Mouse (Mus musculus): ENCODE results near the gene Ppp2r5a. TPM values are rescaled to one million over a fixed set of nuclear protein-coding genes. Genes with fewer than 3 reads are reported as not detected.
"Not testable (repeated sequence)": the region's sequence is repeated elsewhere in the genome, so short reads cannot be mapped to it uniquely, and the experiment has no call there.

Gene Ppp2r5a
- polyA plus RNA-seq, 1 experiment from 2014 or later: 12.6 TPM

- H3K9me3 ChIP-seq (ENCODE audit: control insufficient read depth, low read length): no peaks in the 10 kb centered on the region
- no peak overlapping the region for H3K27ac ChIP-seq
- no peak for DNase-seq (ENCODE audit: low spot score)
- WGBS: 55% methylated on average over 4 of the region's 4 CpGs
- peaks cover 9% of the 10 kb centered on the region; the same call in 1 of the 2 replicates for H3K4me1 ChIP-seq (replicated peaks; ENCODE audit: control insufficient read depth, insufficient read depth, low read length)
- no peak overlapping the region for H3K4me2 ChIP-seq (replicated peaks)
- H3K4me3 ChIP-seq (replicated peaks; ENCODE audit: low read length): no peak overlapping the region
- no peaks in the 10 kb centered on the region for H3K36me3 ChIP-seq (replicated peaks; ENCODE audit: control insufficient read depth, insufficient read depth)
- no peak for ATAC-seq (ENCODE audit: low FRiP score)
- no peaks in the 10 kb centered on the region for H3K27me3 ChIP-seq (ENCODE audit: control insufficient read depth, insufficient read depth, low read length)
- no peak overlapping the region for H3K9ac ChIP-seq
Measured at GRCm38 (mm10) chr1:191438546-191438945, 35.5 kb upstream of the Ppp2r5a start.

DNA sequence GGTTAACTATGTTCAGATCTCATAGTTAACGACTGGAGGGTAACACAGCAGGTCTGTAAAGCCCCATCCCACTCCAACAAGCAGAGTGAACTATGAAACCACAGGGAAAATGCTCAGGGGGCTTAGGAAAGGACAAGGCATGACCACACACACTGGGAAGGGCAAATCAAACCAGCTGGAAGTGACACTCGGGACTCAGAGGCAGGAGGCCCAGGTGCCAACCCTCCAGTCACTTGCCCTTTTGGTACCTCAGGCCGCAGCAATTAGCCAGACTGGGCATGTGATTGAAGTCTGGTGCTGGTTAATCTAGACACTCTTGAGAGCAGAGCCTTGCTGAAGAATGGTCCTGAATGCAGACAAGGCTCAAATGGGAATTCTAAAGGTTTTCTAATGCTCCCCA is 33.6 kb upstream of the Ppp2r5a start:
- Histone ChIP-seq H3K9me3 (ENCODE audit: control insufficient read depth, low read length) (no peaks in the 10 kb centered on the region), H3K9ac (no peak overlapping the region), H3K4me3 (replicated peaks; ENCODE audit: low read length) (no peak overlapping the region), H3K27me3 (ENCODE audit: control insufficient read depth, insufficient read depth, low read length) (no peaks in the 10 kb centered on the region), H3K4me1 (replicated peaks; ENCODE audit: control insufficient read depth, insufficient read depth, low read length) (peaks cover 9% of the 10 kb centered on the region; the same call in 1 of the 2 replicates), H3K36me3 (replicated peaks; ENCODE audit: control insufficient read depth, insufficient read depth) (no peaks in the 10 kb centered on the region), H3K27ac (no peak overlapping the region), H3K4me2 (replicated peaks) (no peak overlapping the region)
- DNase-seq (ENCODE audit: low spot score) (no peak), ATAC-seq (ENCODE audit: low FRiP score) (no peak)
- 44% methylated on average over 3 of the region's 3 CpGs for WGBS

DNA sequence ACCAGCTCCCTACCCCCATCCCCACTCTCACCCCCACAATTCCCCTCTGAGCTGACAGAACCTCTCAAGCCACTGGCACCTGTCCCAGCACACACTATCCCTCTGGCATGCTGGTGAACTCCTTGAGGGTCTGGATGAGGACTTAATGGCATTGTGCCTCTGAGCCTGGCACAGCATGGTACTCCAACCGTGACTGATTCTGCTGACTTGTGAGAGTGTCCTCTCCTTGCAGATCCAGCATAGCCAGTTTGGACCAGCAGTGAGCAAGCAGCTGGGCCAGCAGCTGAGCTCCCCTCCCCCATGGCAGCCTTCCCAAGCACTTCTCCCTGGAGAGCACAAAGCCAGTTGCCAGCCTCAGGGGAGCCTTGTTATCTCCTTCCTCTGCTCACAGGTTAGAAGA is 32.3 kb upstream of the Ppp2r5a start:
- ATAC-seq (ENCODE audit: low FRiP score) (peak; percentile 77; the same call in 1 of the 2 replicates), DNase-seq (ENCODE audit: low spot score) (peak; percentile 42)
- 10% methylated on average over 1 of the region's 1 CpGs for WGBS
- Histone ChIP-seq H3K4me2 (replicated peaks) (no peak overlapping the region), H3K36me3 (replicated peaks; ENCODE audit: control insufficient read depth, insufficient read depth) (no peaks in the 10 kb centered on the region), H3K9ac (no peak overlapping the region), H3K27ac (no peak overlapping the region), H3K4me1 (replicated peaks; ENCODE audit: control insufficient read depth, insufficient read depth, low read length) (peaks cover 9% of the 10 kb centered on the region; the same call in 1 of the 2 replicates), H3K9me3 (ENCODE audit: control insufficient read depth, low read length) (no peaks in the 10 kb centered on the region), H3K4me3 (replicated peaks; ENCODE audit: low read length) (no peak overlapping the region), H3K27me3 (ENCODE audit: control insufficient read depth, insufficient read depth, low read length) (no peaks in the 10 kb centered on the region)

DNA sequence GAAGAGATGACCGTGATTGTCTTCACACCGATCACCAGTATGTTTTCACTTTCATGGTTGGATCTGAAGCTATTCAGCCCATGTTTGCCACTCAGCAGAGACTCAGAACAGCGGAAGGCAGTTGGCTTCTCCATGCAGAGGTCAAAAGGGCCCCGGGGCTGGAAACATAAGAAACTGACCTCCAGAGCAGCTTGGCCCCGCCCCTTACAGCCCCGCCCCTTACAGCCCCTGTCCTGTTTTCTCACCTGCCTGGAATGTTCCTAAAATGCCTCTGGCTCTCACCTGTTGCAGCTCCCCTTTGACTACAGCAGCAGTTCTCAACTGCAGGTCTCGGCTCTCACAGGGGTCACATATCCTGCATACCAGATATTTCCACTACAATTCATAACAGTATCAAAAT is 29.5 kb upstream of the Ppp2r5a start:
- Histone ChIP-seq H3K4me3 (replicated peaks; ENCODE audit: low read length) (no peak overlapping the region), H3K9ac (no peak overlapping the region), H3K27ac (no peak overlapping the region), H3K36me3 (replicated peaks; ENCODE audit: control insufficient read depth, insufficient read depth) (no peaks in the 10 kb centered on the region), H3K9me3 (ENCODE audit: control insufficient read depth, low read length) (no peaks in the 10 kb centered on the region), H3K27me3 (ENCODE audit: control insufficient read depth, insufficient read depth, low read length) (no peaks in the 10 kb centered on the region), H3K4me2 (replicated peaks) (no peak overlapping the region), H3K4me1 (replicated peaks; ENCODE audit: control insufficient read depth, insufficient read depth, low read length) (peaks cover 9% of the 10 kb centered on the region; the same call in 1 of the 2 replicates)
- ATAC-seq (ENCODE audit: low FRiP score) (no peak), DNase-seq (ENCODE audit: low spot score) (no peak)
- 43% methylated on average over 7 of the region's 7 CpGs for WGBS

DNA sequence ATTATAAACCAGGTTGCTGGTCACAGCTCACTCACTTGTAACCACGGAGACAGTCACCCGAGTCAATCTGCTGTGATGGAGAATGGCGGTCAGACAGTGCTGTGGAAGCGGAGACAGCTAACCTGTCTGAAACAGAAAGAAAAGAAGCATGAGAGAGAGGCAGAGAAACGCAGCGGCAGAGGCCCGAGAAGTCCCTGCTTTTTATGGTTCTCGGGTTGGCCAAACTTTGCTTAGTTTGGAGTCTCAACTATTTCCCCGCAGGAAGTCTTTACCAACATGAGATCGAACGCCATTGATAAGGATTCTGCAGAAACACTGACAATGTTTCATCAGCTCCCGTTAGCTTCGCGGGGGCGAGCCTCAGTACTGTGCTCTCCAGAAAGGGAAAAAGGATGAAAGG is 29.0 kb upstream of the Ppp2r5a start:
- Histone ChIP-seq H3K9me3 (ENCODE audit: control insufficient read depth, low read length) (no peaks in the 10 kb centered on the region), H3K36me3 (replicated peaks; ENCODE audit: control insufficient read depth, insufficient read depth) (no peaks in the 10 kb centered on the region), H3K27me3 (ENCODE audit: control insufficient read depth, insufficient read depth, low read length) (no peaks in the 10 kb centered on the region), H3K4me1 (replicated peaks; ENCODE audit: control insufficient read depth, insufficient read depth, low read length) (peaks cover 9% of the 10 kb centered on the region; the same call in 1 of the 2 replicates), H3K27ac (no peak overlapping the region), H3K9ac (no peak overlapping the region), H3K4me2 (replicated peaks) (no peak overlapping the region), H3K4me3 (replicated peaks; ENCODE audit: low read length) (no peak overlapping the region)
- 87% methylated on average over 15 of the region's 15 CpGs for WGBS
- ATAC-seq (ENCODE audit: low FRiP score): no peak
- DNase-seq (ENCODE audit: low spot score): no peak

GRCm38 (mm10) chr1:191430121-191430520 is 27.0 kb upstream of the Ppp2r5a start:
- H3K9me3 ChIP-seq (ENCODE audit: control insufficient read depth, low read length): no peaks in the 10 kb centered on the region
- H3K4me1 ChIP-seq (replicated peaks; ENCODE audit: control insufficient read depth, insufficient read depth, low read length): 0 out of 2 replicates have a peak, but pooled peaks cover under 1% of the 10 kb centered on the region
- ATAC-seq (ENCODE audit: low FRiP score) (no peak), DNase-seq (ENCODE audit: low spot score) (no peak)
- WGBS: 59% methylated on average over 7 of the region's 7 CpGs
- no peaks in the 10 kb centered on the region for H3K27me3 ChIP-seq (ENCODE audit: control insufficient read depth, insufficient read depth, low read length)
- H3K4me3 ChIP-seq (replicated peaks; ENCODE audit: low read length): no peak overlapping the region
- no peak overlapping the region for H3K27ac ChIP-seq
- H3K4me2 ChIP-seq (replicated peaks): no peak overlapping the region
- H3K9ac ChIP-seq: no peak overlapping the region
- H3K36me3 ChIP-seq (replicated peaks; ENCODE audit: control insufficient read depth, insufficient read depth): no peaks in the 10 kb centered on the region

DNA sequence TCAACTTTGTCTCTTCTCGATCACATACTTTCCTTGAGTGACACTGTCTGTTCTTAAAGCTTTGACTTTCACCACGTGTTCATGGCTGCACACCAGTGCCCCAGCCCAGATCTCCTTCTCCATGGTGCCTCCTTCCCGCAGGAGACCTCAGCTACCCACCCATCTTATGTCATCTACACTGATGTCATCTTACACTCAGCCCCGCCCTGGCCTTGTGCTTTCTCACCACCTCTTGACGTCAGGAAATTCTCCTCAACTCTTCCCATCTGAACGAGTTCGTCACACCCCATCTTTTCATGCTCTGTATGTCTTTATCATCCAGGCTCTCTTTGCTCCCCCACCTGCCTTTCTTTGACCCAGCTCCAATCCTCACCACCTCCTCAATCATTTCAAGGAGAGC is 22.8 kb upstream of the Ppp2r5a start:
- Histone ChIP-seq H3K27me3 (ENCODE audit: control insufficient read depth, insufficient read depth, low read length) (no peaks in the 10 kb centered on the region), H3K9ac (no peak overlapping the region), H3K4me3 (replicated peaks; ENCODE audit: low read length) (no peak overlapping the region), H3K27ac (no peak overlapping the region), H3K9me3 (ENCODE audit: control insufficient read depth, low read length) (no peaks in the 10 kb centered on the region), H3K4me1 (replicated peaks; ENCODE audit: control insufficient read depth, insufficient read depth, low read length) (no peaks in the 10 kb centered on the region), H3K36me3 (replicated peaks; ENCODE audit: control insufficient read depth, insufficient read depth) (no peaks in the 10 kb centered on the region), H3K4me2 (replicated peaks) (no peak overlapping the region)
- DNase-seq (ENCODE audit: low spot score) (no peak), ATAC-seq (ENCODE audit: low FRiP score) (no peak)
- 78% methylated on average over 7 of the region's 7 CpGs for WGBS

DNA sequence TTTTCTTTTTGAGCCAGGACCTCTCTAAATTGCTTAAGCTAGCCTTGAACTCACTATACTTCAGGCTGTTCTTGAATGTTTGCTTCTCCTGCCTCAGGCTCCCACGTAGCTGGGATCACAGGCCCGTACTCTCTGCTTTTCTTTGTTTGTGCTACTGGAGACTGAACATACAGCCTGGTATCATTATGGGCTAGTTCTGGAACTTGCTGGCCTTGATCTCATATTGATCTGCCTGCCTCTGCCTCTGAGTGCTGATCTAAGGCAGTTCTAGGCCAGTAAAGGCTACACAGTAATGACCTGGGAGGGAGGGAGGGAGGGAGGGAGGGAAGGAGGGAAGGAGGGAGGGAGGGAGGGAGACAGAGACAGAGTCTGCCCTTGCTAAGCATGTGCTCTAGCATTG is 20.1 kb upstream of the Ppp2r5a start:
- H3K4me3 ChIP-seq (replicated peaks; ENCODE audit: low read length): no peak overlapping the region
- no peaks in the 10 kb centered on the region for H3K4me1 ChIP-seq (replicated peaks; ENCODE audit: control insufficient read depth, insufficient read depth, low read length)
- H3K27ac ChIP-seq: no peak overlapping the region
- ATAC-seq (ENCODE audit: low FRiP score) (no peak), DNase-seq (ENCODE audit: low spot score) (no peak)
- WGBS: 68% methylated on average over 2 of the region's 2 CpGs
- no peaks in the 10 kb centered on the region for H3K9me3 ChIP-seq (ENCODE audit: control insufficient read depth, low read length)
- H3K27me3 ChIP-seq (ENCODE audit: control insufficient read depth, insufficient read depth, low read length): no peaks in the 10 kb centered on the region
- no peak overlapping the region for H3K9ac ChIP-seq
- no peaks in the 10 kb centered on the region for H3K36me3 ChIP-seq (replicated peaks; ENCODE audit: control insufficient read depth, insufficient read depth)
- H3K4me2 ChIP-seq (replicated peaks): no peak overlapping the region

DNA sequence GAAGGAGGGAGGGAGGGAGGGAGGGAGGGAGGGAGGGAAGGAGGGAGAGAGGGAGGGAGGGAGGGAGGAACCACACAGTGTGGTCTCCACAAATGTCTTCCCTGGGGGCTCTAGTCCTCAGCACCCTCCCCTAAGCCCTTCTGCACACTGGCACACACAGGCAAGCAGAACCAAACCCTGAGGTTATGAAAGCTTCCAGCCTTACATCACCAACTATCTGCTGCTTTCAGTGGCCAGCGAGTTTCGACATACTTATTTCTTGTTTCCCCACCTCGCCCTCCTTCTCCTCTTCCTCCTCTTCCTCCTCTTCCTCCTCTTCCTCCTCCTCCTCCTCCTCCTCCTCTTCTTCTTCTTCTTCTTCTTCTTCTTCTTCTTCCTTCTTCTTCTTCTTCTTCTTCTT is 19.6 kb upstream of the Ppp2r5a start:
- H3K4me3 ChIP-seq (replicated peaks; ENCODE audit: low read length); ATAC-seq (ENCODE audit: low FRiP score); H3K9me3 ChIP-seq (ENCODE audit: control insufficient read depth, low read length); H3K27me3 ChIP-seq (ENCODE audit: control insufficient read depth, insufficient read depth, low read length); H3K9ac ChIP-seq; H3K36me3 ChIP-seq (replicated peaks; ENCODE audit: control insufficient read depth, insufficient read depth); DNase-seq (ENCODE audit: low spot score); H3K4me2 ChIP-seq (replicated peaks); H3K4me1 ChIP-seq (replicated peaks; ENCODE audit: control insufficient read depth, insufficient read depth, low read length); H3K27ac ChIP-seq: not testable (repeated sequence)
- whole genome bisulfite sequencing: 79% methylated on average over 3 of the region's 3 CpGs

- Histone ChIP-seq H3K4me1 (replicated peaks; ENCODE audit: control insufficient read depth, insufficient read depth, low read length) (no peaks in the 10 kb centered on the region), H3K9me3 (ENCODE audit: control insufficient read depth, low read length) (no peaks in the 10 kb centered on the region), H3K36me3 (replicated peaks; ENCODE audit: control insufficient read depth, insufficient read depth) (no peaks in the 10 kb centered on the region), H3K27ac (no peak overlapping the region), H3K9ac (no peak overlapping the region), H3K27me3 (ENCODE audit: control insufficient read depth, insufficient read depth, low read length) (no peaks in the 10 kb centered on the region), H3K4me2 (replicated peaks) (no peak overlapping the region), H3K4me3 (replicated peaks; ENCODE audit: low read length) (no peak overlapping the region)
- 72% methylated on average over 4 of the region's 4 CpGs for WGBS
- DNase-seq (ENCODE audit: low spot score): no peak
- no peak for ATAC-seq (ENCODE audit: low FRiP score)
Measured at GRCm38 (mm10) chr1:191422164-191422563, 19.1 kb upstream of the Ppp2r5a start.

All from hindbrain, embryonic 14.5 days (tissue).